Comparison of ENCODE assay signal across 8 mouse cellular contexts in the genomic region with DNA sequence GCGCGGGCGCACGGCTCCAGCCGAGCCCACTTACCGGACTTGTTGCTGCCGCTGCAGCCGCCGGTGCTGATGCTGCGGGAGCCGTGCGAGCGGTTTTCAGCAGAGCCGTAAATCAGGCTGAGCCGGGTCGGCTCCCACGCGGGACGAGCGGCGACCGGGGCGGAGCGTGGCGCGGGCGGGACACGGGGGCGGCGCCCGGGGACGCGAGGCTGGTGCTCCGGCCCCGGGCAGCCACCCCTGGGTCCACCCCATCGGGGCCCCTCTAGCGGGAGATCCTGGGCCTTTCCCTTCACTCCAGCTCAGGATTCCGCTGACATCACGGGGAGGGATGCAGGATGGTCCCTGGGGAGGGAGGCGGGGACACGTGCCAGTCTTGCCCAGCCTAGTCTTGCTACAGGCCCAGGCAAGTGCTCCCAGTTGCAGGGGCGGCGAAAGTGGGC. TPM values are rescaled to one million over a fixed set of nuclear protein-coding genes. Genes with fewer than 3 reads are reported as not detected.
DNase-seq lines count a peak whose midpoint lies in the region; ATAC-seq lines count a peak whose summit lies in the region.

A gene (minus strand): TSS at position 326 of the 440 bp plus-strand sequence.

- peaks cover 2% of the 10 kb centered on the region; the same call in 1 of the 2 replicates for H3K36me3 ChIP-seq in hindbrain, embryonic 16.5 days (ENCODE audit: control insufficient read depth, insufficient read depth, low read length)

- peak within 1 kb of the TSS; percentile 86 for H3K4me2 ChIP-seq in hindbrain, embryonic 16.5 days (ENCODE audit: low read length)

- H3K27ac ChIP-seq in hindbrain, embryonic 16.5 days (ENCODE audit: low read depth, low read length), result peak within 1 kb of the TSS; percentile 80

- H3K27me3 ChIP-seq in hindbrain, embryonic 16.5 days (replicated peaks; ENCODE audit: control insufficient read depth, insufficient read depth, low read length), result no peaks in the 10 kb centered on the region

- 0 out of 2 replicates have a peak, but pooled peaks cover 3% of the 10 kb centered on the region for H3K4me1 ChIP-seq in hindbrain, embryonic 16.5 days (ENCODE audit: control insufficient read depth, insufficient read depth, low read depth, low read length)

- H3K9me3 ChIP-seq in hindbrain, embryonic 16.5 days (ENCODE audit: control insufficient read depth, low read length), result no peaks in the 10 kb centered on the region

- H3K9ac ChIP-seq in hindbrain, embryonic 16.5 days (ENCODE audit: low read depth, low read length), result peak within 1 kb of the TSS; percentile 86

- under 1% methylated on average over 16 of the region's 43 CpGs for WGBS in hindbrain, embryonic 16.5 days

- ATAC-seq in activated CD4-positive, CD25-positive, alpha-beta regulatory T cell, adult 4 months, result peak; percentile 26
- peak; percentile 73 for ATAC-seq in common myeloid progenitor, adult 5-6 weeks (replicated peaks; ENCODE audit: low read depth, poor library complexity, severe bottlenecking)
- ATAC-seq in hindbrain, embryonic 16.5 days, result peak; percentile 97
- ATAC-seq in erythroid progenitor cell, adult 5-6 weeks (replicated peaks; ENCODE audit: low FRiP score, poor library complexity, severe bottlenecking), result no peak

- H3K4me3 ChIP-seq in hindbrain, embryonic 16.5 days (ENCODE audit: low read length), result peak within 1 kb of the TSS; percentile 77

- DNase-seq in gastrocnemius, adult 8-10 months (ENCODE audit: low spot score in 2 of 2), result peak; percentile 23 to 51
- peak; percentile 85 to 88 for DNase-seq in left cerebral cortex, adult 18-20 months (ENCODE audit: low spot score in 2 of 2)
- peak; percentile 60 for DNase-seq in lung, postnatal 36 days
- DNase-seq in retina, postnatal 7 days (ENCODE audit: low read depth, low spot score), result peak; percentile 61

RNA-seq across cellular contexts. Expression of the gene that starts here (rescaled TPM):
- 1 to 10 TPM; 3.0 to 5.2 TPM for polyA plus RNA-seq in activated CD4-positive, CD25-positive, alpha-beta regulatory T cell, adult 4 months (2017; shearing (Covaris generic))
- 0.18 TPM in 1 of 2 replicates, not detected in the other for total RNA-seq in common myeloid progenitor, adult 5-6 weeks (2017)
- under 1 TPM; 0.22 to 0.48 (median 0.27) TPM for total RNA-seq in gastrocnemius, adult 8-10 months (2022)
- 6.9 and 7.5 TPM in 2 replicates for polyA plus RNA-seq in hindbrain, embryonic 16.5 days (2015; fragmentation: Nextera tagmentation; extraction: Ambion mirVana)
- total RNA-seq in left cerebral cortex, adult 18-20 months (2021), result 100 to 1,000 TPM; 431 to 445 TPM
- total RNA-seq in erythroid progenitor cell, adult 5-6 weeks (2015; ENCODE audit: low replicate concordance), result 0.36 TPM in 1 of 2 replicates, not detected in the other
- not detected in 2 replicates for total RNA-seq in erythroid progenitor cell, adult 5-6 weeks (2017; ENCODE audit: low replicate concordance)

Comparison
In these comparisons a context has a peak if more than half of its experiments do, and no peak if none do; other contexts are left out.
1. RNA of the gene that starts here (total RNA-seq): 431 to 445 TPM in left cerebral cortex, adult 18-20 months; 0.22 to 0.48 TPM in gastrocnemius, adult 8-10 months, 0.18 TPM in common myeloid progenitor, adult 5-6 weeks and 0.36 TPM in erythroid progenitor cell, adult 5-6 weeks; every median in the first group is over 100 times any median in the second.
2. Peak in ATAC-seq in common myeloid progenitor, adult 5-6 weeks; RNA of the gene not detected or under 1 TPM.
3. Peak in DNase-seq in gastrocnemius, adult 8-10 months; RNA of the gene not detected or under 1 TPM.
4. Peak in every context shown above with its lines, with median percentiles within 50 percentile points of each other: DNase-seq.